Mouse (Mus musculus) cerebellum, adult 2 months (tissue): ENCODE measurements around the gene Nmi.

Source experiments
- CTCF ChIP-seq: fragments of 200-500 bp; IDR thresholded peaks from 2 replicates; pipeline ENCODE4 v1.5.1; 2011; ENCODE audit warnings: low read depth, mild to moderate bottlenecking, control low read depth, low read length, moderate library complexity, borderline replicate concordance; ENCODE audit not compliant: insufficient read depth
- POLR2A ChIP-seq: fragments of 200-500 bp; IDR thresholded peaks from 2 replicates; pipeline ENCODE4 v1.6.1; 2011; ENCODE audit warnings: low read length, control low read depth, borderline replicate concordance; ENCODE audit not compliant: insufficient read depth

DNA sequence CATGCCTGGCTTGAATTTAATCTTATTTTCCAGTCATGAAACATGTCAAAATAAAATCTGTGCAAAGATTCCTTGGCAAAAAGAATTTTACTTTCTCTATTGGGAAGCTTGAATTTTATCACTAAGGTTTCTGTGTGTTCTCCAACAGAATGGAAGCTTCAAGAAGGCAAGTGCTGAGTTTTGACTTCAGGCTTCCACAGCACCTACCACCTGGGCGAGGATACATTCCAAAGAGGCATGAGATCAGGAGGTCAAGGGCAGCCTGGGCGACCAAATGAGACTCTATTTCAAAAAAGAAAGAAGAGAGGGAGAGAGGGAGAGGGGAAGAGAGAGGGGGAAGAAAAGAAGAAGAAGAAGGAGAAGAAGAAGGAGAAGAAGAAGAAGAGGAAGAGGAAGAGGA is 27.5 kb downstream of the Nmi start:
- no peak for TF ChIP-seq CTCF
- no peak for TF ChIP-seq POLR2A
